Mouse (Mus musculus) limb, embryonic 11.5 days (tissue): Measurements from ENCODE around the gene Sh3bgrl2. TPM values are rescaled to one million over a fixed set of nuclear protein-coding genes. Genes with fewer than 3 reads are reported as not detected.

Experiments
- ATAC-seq: fragments of 200-750 bp; cut with Nextera tagmentation; 2 replicates; pipeline ENCODE4 v1.8.0; 2017; ENCODE audit warnings: low read depth; ENCODE audit not compliant: insufficient number of reproducible peaks, low FRiP score, low TSS enrichment
- DNase-seq: peaks from one replicate; pipeline ENCODE4 v3.0.0-alpha.2; 2015; ENCODE audit warnings: low spot score
- H3K27ac ChIP-seq: fragments of 300-500 bp; sonication (generic); replicated peaks from 2 replicates; pipeline ENCODE4 v1.5.1; 2014; ENCODE audit warnings: low read depth, mild to moderate bottlenecking, low read length
- H3K27me3 ChIP-seq: fragments of 300-500 bp; sonication (generic); 2 replicates; pipeline ENCODE4 v1.6.1; 2014; ENCODE audit warnings: mild to moderate bottlenecking, low read length, mixed read lengths; ENCODE audit not compliant: control insufficient read depth, insufficient read depth
- H3K36me3 ChIP-seq: fragments of 300-500 bp; sonication (generic); 2 replicates; pipeline ENCODE4 v1.6.1; 2014; ENCODE audit warnings: mild to moderate bottlenecking, low read length, moderate library complexity, mixed read lengths; ENCODE audit not compliant: control insufficient read depth, insufficient read depth
- H3K4me1 ChIP-seq: fragments of 300-500 bp; sonication (generic); 2 replicates; pipeline ENCODE4 v1.6.1; 2014; ENCODE audit warnings: low read length, mixed read lengths; ENCODE audit not compliant: control insufficient read depth, insufficient read depth
- H3K4me2 ChIP-seq: fragments of 300-500 bp; sonication (generic); 2 replicates; pipeline ENCODE4 v1.6.1; 2014; ENCODE audit warnings: low read depth, mild to moderate bottlenecking, moderate library complexity; ENCODE audit not compliant: severe bottlenecking
- H3K4me3 ChIP-seq: fragments of 300-500 bp; sonication (generic); 2 replicates; pipeline ENCODE4 v1.5.1; 2014; ENCODE audit warnings: low read depth, low read length
- H3K9ac ChIP-seq: fragments of 300-500 bp; sonication (generic); 2 replicates; pipeline ENCODE4 v1.6.1; 2014; ENCODE audit warnings: mild to moderate bottlenecking, low read length
- H3K9me3 ChIP-seq: fragments of 300-500 bp; sonication (generic); 2 replicates; pipeline ENCODE4 v1.6.1; 2016; ENCODE audit warnings: low read length; ENCODE audit not compliant: control insufficient read depth
- WGBS: fragments of 180-500 bp; shearing (Covaris S2); extraction: QIAGEN DNeasy Blood & Tissue Kit; methylation state at CpG from one replicate; pipeline ENCODE4 v1.1.7; 2014; 5-methylcytosine and 5-hydroxymethylcytosine counted together
- polyA plus RNA-seq: library from polyadenylated mRNA; unstranded; fragments of >200 nt; fragmentation: Nextera tagmentation; extraction: Ambion mirVana; gene quantifications from 2 replicates; pipeline ENCODE4 v1.2.1, GENCODE M21; 2014

Gene Sh3bgrl2
- polyA plus RNA-seq, 1 experiment from 2014 or later = 14.0 TPM

DNA sequence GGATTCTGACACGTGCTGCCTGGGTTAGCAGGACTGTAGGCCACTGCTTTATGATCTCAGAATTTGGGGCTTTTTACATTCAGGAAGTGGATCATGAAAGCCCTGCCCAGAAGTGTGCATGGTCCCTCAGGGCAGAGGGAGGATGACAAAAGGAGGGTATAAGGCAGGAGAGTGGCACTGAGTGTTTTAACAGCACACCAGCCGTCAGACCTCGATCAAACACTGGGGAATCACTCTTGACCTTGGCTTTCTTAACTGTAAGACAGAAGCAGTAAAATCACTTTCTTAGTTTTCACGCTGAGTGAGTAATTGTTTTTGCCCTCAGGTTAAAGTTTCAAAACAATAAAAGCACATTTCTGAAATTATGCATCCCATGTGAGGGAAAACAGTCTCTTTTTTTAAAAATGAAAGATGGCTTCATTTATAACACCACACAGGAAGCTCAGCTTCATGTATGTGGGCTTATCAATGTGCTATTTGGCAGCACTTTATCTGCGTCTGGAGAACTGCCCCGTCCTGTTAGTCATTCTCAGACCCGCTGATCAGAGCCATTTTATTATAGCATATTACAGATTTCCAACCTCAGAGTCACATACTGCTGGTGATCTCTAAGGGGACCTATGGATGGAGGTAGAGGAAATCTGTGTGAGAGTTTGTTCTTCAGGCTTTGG lies 28.0 kb downstream of the Sh3bgrl2 start:
- no peak for ATAC-seq
- peaks cover 6% of the 10 kb centered on the region; the same call in 1 of the 2 replicates for H3K4me1 ChIP-seq
- no peaks in the 10 kb centered on the region for H3K9me3 ChIP-seq
- no peaks in the 10 kb centered on the region for H3K36me3 ChIP-seq
- WGBS = 61% methylated on average over 7 of the region's 7 CpGs
- no peak overlapping the region for H3K9ac ChIP-seq
- no peak overlapping the region for H3K4me3 ChIP-seq
- H3K4me2 ChIP-seq = no peak overlapping the region
- DNase-seq = no peak
- no peaks in the 10 kb centered on the region for H3K27me3 ChIP-seq
- H3K27ac ChIP-seq = no peak overlapping the region

DNA sequence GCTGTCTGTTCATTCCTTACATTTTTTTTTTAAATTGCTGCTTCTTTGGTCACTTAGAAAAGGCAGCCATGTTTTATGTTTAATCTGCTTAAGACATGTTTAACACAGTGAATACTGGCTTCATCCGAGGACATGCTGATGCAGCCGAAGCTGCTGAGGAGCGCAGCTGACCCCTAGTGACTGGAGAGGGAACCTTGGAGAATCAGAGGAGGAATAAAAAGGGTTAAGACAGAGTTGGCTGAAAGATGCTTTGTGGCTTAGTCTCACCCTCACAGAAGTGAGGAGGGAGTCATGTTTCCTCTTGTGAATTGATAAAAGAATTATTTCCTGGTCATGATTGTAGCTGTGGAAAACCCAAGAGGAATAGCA lies 28.5 kb downstream of the Sh3bgrl2 start:
- no peak overlapping the region for H3K4me3 ChIP-seq
- ATAC-seq (0 out of 2 replicates have a peak, but pooled peaks have one; percentile 19), DNase-seq (peak; percentile 60)
- H3K4me2 ChIP-seq = no peak overlapping the region
- no peaks in the 10 kb centered on the region for H3K36me3 ChIP-seq
- H3K9ac ChIP-seq = no peak overlapping the region
- H3K9me3 ChIP-seq = no peaks in the 10 kb centered on the region
- H3K4me1 ChIP-seq = peaks cover 6% of the 10 kb centered on the region; the same call in 1 of the 2 replicates
- H3K27me3 ChIP-seq = no peaks in the 10 kb centered on the region
- no peak overlapping the region for H3K27ac ChIP-seq
- 41% methylated on average over 3 of the region's 3 CpGs for WGBS

DNA sequence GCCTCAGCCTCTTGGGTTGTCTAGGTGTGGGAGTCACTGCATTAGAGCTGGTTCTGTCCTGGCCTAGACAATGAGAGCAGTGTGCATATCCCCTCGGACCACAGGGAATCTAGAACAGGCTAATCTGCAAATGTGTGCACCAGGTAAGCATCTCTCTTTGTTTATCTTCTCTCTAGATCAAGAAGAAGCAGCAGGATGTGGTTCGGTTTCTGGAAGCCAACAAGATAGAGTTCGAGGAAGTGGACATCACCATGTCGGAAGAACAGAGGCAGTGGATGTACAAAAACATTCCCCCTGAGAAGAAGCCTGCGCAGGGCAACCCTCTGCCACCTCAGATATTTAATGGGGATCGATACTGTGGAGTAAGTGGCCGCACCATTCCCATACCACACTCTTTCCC lies 29.1 kb downstream of the Sh3bgrl2 start:
- DNase-seq = no peak
- H3K9ac ChIP-seq = no peak overlapping the region
- H3K27me3 ChIP-seq = no peaks in the 10 kb centered on the region
- H3K4me3 ChIP-seq = no peak overlapping the region
- H3K27ac ChIP-seq = no peak overlapping the region
- 92% methylated on average over 7 of the region's 7 CpGs for WGBS
- H3K4me1 ChIP-seq = peaks cover 7% of the 10 kb centered on the region; the same call in 1 of the 2 replicates
- H3K9me3 ChIP-seq = no peaks in the 10 kb centered on the region
- no peak for ATAC-seq
- no peak overlapping the region for H3K4me2 ChIP-seq
- H3K36me3 ChIP-seq = no peaks in the 10 kb centered on the region

- no peaks in the 10 kb centered on the region for H3K27me3 ChIP-seq
- H3K4me2 ChIP-seq = no peak overlapping the region
- ATAC-seq (no peak), DNase-seq (no peak)
- H3K27ac ChIP-seq = no peak overlapping the region
- H3K4me3 ChIP-seq = no peak overlapping the region
- H3K36me3 ChIP-seq = no peaks in the 10 kb centered on the region
- WGBS = 81% methylated on average over 4 of the region's 4 CpGs
- peaks cover 5% of the 10 kb centered on the region for H3K4me1 ChIP-seq
- no peak overlapping the region for H3K9ac ChIP-seq
- no peaks in the 10 kb centered on the region for H3K9me3 ChIP-seq
These were observed 30.9 kb downstream of the Sh3bgrl2 start for GRCm38 (mm10) chr9:83579049-83579448.

- no peak overlapping the region for H3K9ac ChIP-seq
- DNase-seq (no peak), ATAC-seq (no peak)
- H3K27ac ChIP-seq = no peak overlapping the region
- no peaks in the 10 kb centered on the region for H3K27me3 ChIP-seq
- 43% methylated on average over 7 of the region's 7 CpGs for WGBS
- H3K4me1 ChIP-seq = peaks cover 5% of the 10 kb centered on the region
- no peak overlapping the region for H3K4me3 ChIP-seq
- H3K9me3 ChIP-seq = no peaks in the 10 kb centered on the region
- H3K36me3 ChIP-seq = no peaks in the 10 kb centered on the region
- H3K4me2 ChIP-seq = no peak overlapping the region
These were observed 34.6 kb downstream of the Sh3bgrl2 start for GRCm38 (mm10) chr9:83582748-83583147.

DNA sequence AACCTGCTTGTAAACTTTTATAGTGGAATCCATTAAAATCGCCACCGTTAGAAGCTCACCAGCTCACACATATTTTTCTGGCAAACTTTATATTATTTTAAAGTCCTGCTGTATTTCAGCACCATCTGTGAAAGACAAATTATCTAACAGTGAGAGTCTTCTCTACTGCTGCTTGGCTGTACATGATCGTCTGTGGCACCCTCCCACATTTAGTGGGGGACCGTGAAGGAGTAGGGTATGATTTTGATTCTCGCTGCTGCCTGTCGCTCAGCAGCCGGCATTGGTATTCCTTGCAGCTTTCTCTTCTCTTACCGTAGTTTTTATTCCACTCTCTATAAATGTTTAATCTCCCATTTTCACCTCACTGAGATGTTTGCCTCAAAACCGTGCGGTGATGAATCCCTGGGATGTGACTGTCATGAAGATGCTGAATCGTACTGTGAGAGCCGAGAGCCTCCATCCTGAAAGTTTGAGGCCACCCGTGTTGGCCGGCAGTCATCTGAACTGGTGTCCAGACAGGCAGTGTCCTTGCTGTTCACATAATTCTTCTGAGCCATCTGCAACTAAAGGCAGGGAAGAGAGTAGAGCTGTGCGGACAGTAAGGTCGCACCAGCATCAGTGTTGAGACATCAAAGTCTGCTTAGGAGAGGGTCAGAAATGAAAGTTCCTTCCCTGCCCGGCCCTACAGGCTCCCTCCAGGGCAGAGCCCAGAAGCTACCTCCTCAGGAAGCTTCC lies 38.4 kb downstream of the Sh3bgrl2 start:
- Histone ChIP-seq H3K36me3 (no peaks in the 10 kb centered on the region), H3K9me3 (no peaks in the 10 kb centered on the region), H3K4me1 (peaks cover 21% of the 10 kb centered on the region), H3K27me3 (no peaks in the 10 kb centered on the region), H3K27ac (no peak overlapping the region), H3K4me3 (no peak overlapping the region), H3K4me2 (no peak overlapping the region), H3K9ac (no peak overlapping the region)
- ATAC-seq (no peak), DNase-seq (no peak)
- 82% methylated on average over 17 of the region's 17 CpGs for WGBS

DNA sequence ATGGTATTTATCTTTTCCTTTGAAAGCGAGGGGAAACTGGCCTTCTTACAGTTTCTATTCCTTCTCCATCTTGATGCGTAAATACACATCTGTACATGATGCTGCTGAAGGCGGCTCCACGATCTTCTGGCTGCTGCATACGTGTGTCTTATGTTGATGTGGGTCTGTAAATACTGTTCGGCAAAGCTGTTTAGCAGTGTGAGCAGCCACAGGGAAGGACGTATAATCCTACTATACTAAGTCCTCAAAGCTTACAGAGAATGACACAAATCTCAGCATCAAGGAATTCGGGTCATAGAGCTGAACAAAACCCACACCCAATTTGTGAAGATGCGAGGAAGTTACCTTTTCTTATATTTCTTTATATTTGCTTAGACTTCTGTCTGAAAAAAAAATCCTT lies 39.0 kb downstream of the Sh3bgrl2 start:
- 86% methylated on average over 9 of the region's 9 CpGs for WGBS
- H3K4me1 ChIP-seq = peaks cover 21% of the 10 kb centered on the region
- no peaks in the 10 kb centered on the region for H3K9me3 ChIP-seq
- no peaks in the 10 kb centered on the region for H3K27me3 ChIP-seq
- H3K27ac ChIP-seq = no peak overlapping the region
- no peak overlapping the region for H3K9ac ChIP-seq
- DNase-seq = no peak
- no peak overlapping the region for H3K4me2 ChIP-seq
- H3K4me3 ChIP-seq = no peak overlapping the region
- no peak for ATAC-seq
- no peaks in the 10 kb centered on the region for H3K36me3 ChIP-seq

DNA sequence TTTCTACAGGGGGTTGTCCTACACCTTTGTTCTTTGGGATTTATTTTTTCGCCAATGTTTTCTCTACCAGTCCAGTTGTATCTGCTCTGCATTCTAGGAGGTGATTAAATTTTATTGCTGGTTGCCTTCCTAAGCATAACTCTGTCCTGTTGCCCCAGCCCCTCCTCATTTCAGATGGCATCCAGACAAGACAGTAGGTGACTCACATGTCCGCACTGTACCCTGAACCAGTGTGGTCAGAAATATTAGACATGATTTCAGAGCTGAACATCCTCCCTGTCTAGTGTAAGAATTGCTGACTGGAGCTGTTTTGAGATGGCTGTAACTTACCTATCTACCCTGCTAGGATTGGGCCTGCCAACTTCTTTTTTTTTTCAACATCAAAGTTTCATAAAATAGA lies 40.9 kb downstream of the Sh3bgrl2 start:
- Histone ChIP-seq H3K27ac (no peak overlapping the region), H3K9me3 (no peaks in the 10 kb centered on the region), H3K9ac (no peak overlapping the region), H3K4me3 (no peak overlapping the region), H3K27me3 (no peaks in the 10 kb centered on the region), H3K4me2 (no peak overlapping the region), H3K36me3 (no peaks in the 10 kb centered on the region), H3K4me1 (peaks cover 17% of the 10 kb centered on the region; the same call in 1 of the 2 replicates)
- WGBS = 79% methylated on average over 2 of the region's 2 CpGs
- DNase-seq (no peak), ATAC-seq (no peak)
